Mouse (Mus musculus) induced T-regulatory cell, adult 2 months (primary cell): Measurements from ENCODE around the gene Gm10024.
"Not testable (repeated sequence)": the region's sequence is repeated elsewhere in the genome, so short reads cannot be mapped to it uniquely, and the experiment has no call there.

Experiments
- DNase-seq: peaks from one replicate; pipeline ENCODE4 v3.0.0-alpha.2; 2012; ENCODE audit warnings: low read depth

Gm10024 gene

DNA sequence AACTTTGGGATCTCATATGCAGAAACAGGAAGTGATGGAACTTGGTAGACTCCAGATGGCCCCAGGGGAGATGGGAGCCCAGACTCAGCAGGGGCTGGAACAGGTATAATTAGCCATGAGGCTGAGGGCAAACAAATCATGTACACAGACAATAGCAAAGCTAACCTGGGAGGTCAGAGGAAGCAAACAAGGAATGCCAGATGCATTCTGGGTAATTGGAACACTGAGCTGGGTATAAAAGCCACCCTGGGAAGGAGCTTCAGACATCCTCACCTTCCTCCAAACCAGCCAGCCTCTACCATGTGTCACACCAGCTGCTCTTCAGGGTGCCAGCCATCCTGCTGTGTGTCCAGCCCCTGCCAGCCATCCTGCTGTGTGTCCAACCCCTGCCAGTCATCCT, at the start of gene Gm10024:
TSS of gene Gm10024 (plus strand) at position 301 of the 400 bp plus-strand sequence.
- not testable (repeated sequence) for DNase-seq

DNA sequence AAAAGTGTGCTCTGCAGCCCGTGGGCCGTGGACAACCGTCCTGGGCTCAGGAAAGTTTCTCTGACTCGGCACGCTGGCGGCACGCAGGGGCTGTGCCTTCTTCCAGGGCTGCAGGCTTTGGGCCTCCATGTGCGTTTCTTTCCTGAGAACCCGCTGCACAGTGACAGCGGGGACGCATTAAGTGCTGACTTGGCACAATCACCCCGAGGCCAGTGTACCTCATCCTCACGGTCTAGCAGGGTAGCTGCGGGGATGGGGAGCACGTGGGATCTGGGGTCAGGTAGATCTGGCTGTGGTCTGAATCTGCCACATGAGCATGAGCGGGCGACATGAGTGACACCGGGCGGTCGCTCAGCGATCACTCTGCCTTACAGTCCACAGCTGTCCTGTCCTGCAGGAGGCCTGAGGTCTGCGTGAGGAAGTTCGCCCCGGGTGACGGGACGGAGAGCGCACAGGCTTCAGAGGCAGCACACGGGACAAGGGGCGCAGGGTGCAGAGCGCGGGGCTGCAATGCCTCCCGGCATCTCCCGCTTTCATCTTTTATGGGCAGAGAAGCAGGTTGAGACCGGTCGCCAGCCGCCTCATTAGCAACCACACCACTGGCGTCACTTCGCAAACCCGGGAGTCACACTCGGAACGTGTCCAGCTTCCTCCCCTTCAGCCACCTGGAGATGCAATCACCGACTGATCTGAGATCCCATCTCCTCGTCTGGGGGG, 47.1 kb upstream of the Gm10024 start:
- DNase-seq, result no peak

DNA sequence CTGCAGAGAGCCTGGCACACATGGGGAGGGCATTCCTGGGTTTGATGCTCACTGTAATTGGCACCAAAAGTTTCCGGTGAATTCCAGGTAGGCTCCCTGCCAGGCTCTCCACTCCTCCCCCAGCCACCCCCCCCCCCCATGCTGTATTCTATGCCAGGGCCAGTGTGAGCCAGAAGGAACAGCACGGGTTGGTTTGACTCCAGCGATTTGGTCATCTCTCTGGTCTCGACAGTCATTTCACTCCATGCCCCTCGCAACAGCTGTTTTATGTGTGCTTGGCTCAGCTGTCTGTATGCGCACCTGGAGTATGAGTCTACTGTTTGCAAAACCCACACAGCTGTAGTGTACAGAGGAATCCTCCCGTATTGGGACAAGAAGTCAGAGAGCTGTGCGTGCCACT, 44.9 kb upstream of the Gm10024 start:
- DNase-seq, result no peak

DNA sequence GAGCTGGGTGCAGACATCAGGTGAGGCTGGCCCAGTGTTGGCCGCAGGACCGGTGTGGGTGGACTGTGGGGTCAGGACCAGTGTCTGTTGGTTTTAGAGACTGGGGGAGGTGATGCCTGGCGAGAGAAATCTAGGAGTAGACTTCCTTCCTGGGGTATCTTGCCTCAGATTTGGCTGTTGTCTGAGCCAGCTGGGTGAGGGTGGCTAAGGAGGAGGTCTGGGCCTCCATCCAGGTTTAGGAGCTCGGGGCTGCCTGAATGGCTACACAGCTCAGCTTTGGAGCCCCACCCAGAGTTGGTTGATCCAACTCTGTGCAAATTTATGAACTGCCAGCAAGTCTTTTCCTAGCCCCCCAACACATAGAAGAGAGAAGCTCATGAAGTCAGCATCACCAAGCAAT, 43.9 kb upstream of the Gm10024 start:
- no peak for DNase-seq

DNA sequence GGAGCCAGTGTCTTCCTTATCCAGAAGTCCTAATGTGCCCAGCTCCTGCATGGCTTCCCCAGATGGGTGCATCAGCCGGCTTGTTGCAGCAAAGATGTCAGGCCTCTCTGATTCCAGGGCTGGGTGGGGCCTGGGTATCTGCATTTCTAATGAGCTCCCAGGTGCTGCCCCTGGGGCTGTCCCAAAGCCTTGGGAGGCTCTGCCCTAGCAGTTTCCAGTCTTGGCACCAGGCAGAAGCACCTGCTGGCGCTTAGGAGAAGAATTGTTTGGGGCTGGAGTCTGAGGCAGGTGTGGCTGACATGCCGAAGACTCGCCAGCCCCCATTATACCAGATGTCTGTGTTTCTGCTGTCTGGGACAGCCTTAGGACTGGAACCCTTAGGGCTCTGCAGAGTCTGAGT, 40.5 kb upstream of the Gm10024 start:
- no peak for DNase-seq

DNA sequence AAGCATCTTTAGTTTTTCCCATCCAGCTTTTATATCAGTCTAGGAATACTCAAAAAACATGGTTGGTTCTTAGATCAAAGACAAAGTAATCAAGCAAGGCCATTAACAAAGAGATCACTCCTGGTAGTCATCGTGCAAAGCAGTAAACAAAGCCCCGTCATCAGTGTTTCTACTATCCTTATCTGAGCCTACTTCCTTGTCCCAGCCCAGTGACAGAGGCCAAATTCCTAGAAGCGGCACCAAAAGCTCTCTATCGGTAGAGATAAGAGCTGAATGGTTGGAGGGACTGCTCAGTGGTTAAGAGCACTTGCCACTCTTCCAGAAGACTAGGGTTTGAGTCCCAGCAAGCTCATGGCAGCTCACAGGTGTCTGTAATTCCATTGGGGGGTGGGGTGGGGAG, 39.7 kb upstream of the Gm10024 start:
- DNase-seq, result no peak

DNA sequence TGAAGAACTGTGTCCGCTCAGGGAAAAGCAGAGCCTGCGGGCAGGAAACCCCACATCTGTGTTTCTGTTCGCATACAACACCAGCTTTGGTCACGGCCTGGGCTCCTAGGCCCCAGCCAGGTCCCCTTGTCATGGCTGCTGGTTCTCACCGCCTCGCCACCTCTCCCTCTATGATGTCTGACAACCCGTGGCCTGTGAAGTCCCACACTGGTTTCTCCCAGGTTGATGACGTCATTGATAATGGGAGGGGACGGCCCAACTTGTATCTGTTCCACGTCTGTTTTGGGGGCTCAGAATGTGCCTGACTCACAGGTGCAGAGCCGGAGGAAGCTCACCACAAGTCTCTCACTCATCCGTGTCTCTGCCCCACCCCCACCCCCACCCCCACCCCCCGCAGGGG, 37.5 kb upstream of the Gm10024 start:
- no peak for DNase-seq

DNA sequence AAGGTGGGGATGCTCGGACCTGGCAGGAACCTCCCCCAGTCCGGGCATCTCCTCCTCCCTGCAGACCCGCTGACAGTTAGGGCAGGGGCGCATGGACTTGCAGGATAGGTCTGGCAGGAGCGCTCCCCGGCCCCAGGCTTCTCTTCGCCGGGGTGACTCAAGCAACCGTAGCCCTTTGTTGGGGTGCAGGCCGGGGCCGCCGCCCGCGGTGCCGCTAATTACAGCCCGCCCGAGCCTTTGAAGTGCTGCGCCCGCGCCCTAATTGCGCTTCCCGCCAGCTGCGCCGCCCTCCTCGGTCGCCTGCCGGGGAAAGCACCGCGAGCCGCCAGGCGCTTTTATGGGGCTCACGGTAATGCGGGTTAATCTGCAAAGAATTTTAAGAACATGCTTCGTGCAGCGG, 33.7 kb upstream of the Gm10024 start:
- DNase-seq, result peak; percentile 32

DNA sequence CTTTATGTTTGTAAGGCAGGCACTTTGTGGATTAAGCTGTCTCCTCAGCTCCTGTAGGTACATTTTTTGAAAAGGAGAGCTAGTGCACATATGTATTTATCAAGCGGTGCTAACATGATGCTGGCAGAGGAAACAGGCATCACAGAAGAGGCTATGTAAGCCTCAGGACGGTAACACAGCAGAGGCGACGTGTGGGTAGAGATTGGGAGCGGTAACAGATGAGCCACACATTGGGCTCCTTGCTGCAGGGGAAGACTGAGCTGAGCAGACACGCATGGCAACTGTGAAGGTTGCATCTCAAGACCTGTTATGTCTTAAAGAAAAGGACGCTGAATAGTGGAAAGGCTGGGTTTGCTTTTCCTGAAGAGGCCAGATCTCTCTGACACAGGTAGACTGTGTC, 28.3 kb upstream of the Gm10024 start:
- no peak for DNase-seq

DNA sequence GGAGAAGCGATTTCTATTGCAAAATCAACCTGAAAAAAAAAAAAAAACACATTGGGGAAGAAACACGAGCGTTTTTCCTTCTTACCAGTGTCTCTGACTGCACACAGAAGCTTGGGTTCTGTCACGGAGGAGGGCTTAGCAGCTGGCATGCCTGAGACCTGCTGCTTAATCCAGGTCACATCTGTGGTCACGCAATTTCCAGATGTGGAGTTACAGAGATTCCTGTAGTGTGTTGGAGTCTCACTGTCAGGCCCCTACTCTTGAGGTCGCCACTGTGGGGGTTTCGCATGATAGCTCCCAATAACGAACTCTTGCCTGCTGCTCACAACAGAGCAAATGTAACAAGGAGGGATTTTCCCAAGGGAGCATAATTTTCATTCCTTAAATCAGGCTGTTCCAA, 27.1 kb upstream of the Gm10024 start:
- no peak for DNase-seq

DNA sequence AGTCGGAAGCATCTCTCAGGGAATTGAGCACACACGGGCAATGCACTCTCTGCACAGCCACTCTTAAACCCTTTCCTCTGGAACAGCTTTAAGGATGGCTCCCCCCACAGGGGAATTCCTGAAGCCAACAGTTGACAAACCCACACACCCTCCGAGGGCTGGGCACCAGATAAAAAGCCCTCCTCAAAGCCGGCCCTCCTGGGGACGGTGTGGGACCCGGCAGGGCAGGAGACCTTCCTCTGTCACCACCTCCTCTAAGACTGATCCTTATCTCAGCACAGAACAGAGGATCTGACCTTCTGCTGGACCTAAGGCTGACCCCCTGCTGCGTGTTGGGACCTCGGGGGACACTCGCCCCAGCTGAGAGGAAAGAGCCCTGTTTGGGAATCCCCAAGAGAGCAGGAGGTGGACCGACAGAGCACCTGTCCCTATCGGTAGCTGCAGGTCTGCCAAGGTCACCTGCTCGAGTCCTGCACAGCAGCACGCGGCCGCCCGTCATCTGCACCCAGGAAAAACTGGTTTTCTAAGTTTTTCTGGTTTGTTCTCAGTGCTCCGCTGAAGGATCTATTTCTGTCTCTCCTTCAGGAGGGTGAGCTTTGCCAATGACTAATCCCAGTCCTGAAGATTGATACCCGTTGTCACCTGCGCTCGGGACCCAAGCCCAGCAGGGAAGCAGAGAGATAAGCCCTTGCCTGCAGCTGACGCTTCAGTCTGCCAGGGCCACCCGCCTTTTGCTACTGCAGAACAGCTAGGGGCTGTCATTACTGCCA, 25.2 kb upstream of the Gm10024 start, which contains the start of gene Tspear:
TSS of gene Tspear (plus strand) at position 675 of the 770 bp plus-strand sequence.
- DNase-seq, result no peak

DNA sequence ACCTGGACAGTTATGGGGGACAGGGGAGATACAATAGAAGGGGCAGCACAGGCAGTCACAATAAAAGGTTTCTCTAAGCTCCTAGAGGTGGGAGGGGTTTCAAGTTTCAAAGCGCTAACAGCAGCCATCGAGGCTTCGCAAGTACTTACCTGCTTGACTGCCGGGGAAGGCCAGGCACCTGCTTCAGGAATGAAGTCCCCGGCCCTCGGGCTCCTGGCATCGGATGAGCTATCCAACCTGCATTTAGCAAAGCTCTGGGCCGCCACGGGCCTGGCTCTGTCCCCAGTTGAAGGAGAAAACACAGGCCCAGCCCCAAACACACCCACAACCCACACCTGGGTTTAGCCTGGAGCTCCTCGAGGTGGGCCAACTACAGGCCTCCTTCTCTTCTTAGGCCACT, 24.2 kb upstream of the Gm10024 start:
- no peak for DNase-seq

DNA sequence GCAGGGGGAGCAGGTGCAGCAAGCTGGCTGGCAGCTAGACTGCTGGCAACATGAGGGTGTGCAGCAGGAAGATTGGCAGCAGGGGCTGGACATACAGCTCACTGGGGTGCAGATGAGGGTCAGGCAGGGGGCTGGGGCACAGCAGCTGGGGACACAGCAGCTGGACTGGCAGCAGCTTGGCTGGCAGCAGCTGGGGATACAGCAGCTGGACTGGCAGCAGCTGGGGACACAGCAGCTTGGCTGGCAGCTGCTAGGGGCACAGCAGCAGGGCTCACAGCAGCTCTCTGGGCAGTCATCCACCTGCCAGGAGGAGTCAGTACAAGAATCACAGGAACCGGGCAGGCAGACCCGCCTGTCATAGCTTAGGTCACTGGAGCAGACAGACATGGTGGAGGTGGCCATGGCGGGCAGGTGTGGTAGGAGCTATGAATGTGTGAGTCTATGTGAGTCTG, 20.9 kb upstream of the Gm10024 start, which contains the start of gene Gm19402:
TSS of gene Gm19402 (minus strand) at position 402 of the 452 bp plus-strand sequence.
- not testable (repeated sequence) for DNase-seq

DNA sequence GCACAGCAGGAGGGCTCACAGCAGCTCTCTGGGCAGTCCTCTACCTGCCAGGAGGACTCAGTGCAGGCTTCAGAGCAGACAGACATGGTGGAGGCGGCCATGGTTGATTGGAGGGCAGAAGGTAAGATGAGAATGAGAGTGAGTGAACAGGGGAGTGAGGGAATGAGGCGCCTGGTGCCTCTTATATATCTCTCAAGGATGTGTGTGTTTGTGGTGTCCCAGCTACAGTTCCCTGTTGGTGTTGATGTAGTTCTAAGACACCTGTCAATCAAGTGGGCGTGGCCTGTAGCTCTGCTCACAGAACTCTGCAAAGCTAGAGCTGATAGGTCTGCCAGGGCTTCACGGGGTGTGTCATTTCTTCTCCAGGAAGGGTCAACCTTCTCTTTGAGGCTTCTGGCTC, 14.1 kb upstream of the Gm10024 start, which contains the start of gene Gm9508:
TSS of gene Gm9508 (minus strand) at position 101 of the 400 bp plus-strand sequence.
- DNase-seq, result no peak

DNA sequence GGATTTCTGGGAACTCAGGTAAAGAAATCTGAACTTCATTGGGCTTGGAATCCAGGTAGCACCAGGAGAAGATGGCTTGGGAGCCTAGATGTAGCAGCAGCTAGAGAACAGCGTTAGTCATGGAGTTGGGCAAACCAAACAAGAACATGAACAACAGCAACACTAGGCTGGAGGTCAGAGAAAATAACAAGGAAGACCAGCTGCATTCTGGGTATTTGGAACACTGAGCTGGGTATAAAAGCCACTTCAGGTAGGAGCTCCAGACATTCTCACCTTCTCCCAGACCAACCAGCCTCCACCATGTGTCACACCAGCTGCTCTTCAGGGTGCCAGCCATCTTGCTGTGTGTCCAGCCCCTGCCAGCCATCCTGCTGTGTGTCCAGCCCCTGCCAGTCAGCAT, 4.9 kb upstream of the Gm10024 start, which contains the start of gene Gm10272:
TSS of gene Gm10272 (plus strand) at position 301 of the 400 bp plus-strand sequence.
- DNase-seq, result no peak

DNA sequence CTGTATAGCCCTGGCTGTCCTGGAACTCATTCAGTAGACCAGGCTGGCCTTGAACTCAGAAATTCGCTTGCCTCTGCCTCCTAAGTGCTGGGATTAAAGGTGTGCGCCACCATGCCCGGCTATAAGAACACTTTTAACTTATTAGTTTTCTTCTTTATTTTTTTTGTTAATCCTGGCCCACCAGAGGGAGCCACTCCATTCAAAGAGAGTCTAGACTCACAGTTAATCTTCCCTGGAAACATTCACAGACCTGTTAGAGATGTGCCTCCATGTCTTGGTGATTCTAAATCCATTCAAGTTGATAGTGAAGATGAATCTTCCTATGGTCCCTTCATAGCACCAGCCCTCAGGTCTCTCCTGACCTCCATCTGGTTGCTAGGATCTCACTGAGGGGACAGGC, 1.4 kb upstream of the Gm10024 start:
- DNase-seq, result no peak

DNA sequence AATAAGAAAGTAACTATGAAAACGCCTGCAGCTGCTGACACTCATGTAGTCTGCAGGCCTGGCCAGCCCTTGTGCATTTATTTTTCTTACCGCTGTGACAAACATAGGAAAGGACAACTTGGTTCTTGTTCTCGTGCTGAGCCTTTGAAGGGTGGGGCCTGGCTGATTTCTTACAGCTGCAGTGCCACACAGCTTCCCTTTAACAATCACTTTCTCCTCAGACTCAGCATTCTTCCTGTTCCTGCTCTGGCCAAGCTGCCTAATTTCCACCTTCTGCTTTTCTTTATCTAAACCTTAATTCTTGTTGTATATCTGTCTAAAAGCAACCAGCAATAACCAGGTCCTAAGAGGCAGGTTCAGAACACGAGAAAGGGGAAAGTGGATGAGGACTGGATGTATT, 2.5 kb downstream of the Gm10024 start:
- DNase-seq, result no peak

DNA sequence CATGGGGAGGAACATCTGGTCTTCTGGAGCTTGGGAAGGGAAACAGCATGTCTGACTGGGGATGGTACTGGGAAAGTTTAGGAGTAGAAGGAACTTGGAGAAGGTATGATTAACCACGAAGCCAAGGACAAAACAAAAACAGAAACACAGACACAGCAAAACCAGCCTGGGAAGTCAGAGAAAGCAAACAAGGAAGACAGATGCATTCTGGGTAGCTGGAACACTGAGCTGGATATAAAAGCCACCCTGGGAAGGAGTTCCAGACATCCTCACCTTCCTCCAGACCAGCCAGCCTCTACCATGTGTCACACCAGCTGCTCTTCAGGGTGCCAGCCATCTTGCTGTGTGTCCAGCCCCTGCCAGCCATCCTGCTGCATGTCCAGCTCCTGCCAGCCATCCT, 4.2 kb downstream of the Gm10024 start, which contains the start of gene Gm10142:
TSS of gene Gm10142 (plus strand) at position 301 of the 400 bp plus-strand sequence.
- no peak for DNase-seq

DNA sequence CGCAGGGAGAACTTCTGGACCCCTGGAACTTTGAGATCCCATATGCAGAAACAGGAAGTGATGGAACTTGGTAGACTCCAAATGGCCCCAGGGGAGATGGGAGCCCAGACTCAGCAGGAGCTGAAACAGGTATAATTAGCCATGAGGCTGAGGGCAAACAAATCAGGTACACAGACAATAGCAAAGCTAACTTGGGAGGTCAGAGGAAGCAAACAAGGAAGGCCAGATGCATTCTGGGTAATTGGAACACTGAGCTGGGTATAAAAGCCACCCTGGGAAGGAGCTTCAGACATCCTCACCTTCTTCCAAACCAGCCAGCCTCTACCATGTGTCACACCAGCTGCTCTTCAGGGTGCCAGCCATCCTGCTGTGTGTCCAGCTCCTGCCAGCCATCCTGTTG, 9.0 kb downstream of the Gm10024 start, which contains the start of gene Krtap12-1:
TSS of gene Krtap12-1 (plus strand) at position 301 of the 400 bp plus-strand sequence.
- not testable (repeated sequence) for DNase-seq

DNA sequence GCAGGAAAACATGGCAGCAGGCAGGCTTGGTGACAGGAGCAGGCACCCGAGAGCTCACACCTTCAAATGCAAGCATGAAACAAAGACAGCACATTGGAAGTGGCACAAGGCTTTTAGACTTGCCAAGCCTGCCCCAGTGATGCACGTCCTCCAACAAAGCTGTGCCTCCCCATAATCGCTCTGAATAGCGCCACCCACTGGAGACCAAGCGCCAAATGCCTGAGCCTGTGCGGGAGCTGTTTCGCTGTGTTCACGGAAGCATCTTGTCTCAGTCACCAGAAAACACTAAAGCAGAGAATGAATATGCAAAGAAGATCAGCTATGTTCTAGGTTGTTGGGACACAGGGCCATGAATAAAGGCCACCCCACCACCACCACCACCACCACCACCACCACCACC, 13.6 kb downstream of the Gm10024 start:
- peak; percentile 3 for DNase-seq

DNA sequence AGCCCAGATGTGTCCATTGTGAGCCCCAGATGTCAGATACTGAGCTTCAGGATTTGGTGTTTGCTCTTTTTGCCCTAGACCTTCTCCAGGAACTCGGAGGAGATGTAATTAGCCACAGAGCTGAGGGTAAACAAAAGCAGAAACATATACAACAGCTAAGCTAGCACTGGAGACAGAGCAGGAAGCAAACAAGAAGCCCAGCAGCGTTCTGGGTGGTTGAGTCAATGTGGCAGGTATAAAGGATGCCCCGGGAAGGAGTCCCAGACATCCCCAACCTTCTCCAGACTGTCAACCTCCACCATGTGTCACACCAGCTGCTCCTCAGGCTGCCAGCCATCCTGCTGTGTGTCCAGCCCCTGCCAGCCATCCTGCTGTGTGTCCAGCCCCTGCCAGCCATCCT, 14.9 kb downstream of the Gm10024 start, which contains the start of gene Gm10100:
TSS of gene Gm10100 (plus strand) at position 301 of the 400 bp plus-strand sequence.
- no peak for DNase-seq

DNA sequence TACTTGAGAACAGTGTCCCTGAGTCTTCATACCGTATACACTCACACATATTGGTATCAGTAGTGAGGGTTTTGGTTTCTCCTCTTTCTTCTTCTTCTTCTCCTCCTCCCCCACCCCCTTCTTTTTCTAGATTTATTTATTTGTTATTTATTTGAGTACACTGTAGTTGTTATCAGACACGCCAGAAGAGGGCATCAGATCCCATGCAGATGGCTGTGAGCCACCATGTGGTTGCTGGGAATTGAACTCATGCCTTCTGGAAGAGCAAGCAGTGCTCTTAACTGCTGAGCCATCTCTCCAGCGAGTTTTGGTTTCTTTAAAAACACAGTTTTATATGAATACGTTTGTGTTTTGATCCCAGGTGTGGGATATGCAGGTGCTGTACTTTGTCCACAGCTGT, 17.0 kb downstream of the Gm10024 start:
- no peak for DNase-seq

DNA sequence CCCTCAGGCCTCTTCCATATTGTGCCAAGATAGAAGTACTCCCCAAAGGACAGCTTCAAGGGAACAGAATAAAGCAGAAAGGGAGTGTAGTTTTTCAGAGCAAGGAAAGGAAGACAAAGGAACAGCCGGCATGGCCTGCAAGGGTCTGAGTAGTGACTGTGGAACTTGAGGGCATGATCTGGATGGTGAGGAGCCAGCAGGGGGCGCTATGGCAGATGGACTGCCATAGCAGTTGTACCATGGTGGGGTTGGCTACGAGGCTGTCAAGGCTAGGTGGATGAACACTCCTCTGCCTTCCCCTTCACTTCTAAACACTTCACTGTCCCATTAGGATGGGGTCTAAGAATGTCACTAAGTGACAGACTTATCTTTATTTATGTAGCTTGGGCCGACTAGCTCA, 18.0 kb downstream of the Gm10024 start:
- DNase-seq, result peak; percentile 39
